9 mouse cellular contexts compared by ENCODE assay signal in the genomic region with DNA sequence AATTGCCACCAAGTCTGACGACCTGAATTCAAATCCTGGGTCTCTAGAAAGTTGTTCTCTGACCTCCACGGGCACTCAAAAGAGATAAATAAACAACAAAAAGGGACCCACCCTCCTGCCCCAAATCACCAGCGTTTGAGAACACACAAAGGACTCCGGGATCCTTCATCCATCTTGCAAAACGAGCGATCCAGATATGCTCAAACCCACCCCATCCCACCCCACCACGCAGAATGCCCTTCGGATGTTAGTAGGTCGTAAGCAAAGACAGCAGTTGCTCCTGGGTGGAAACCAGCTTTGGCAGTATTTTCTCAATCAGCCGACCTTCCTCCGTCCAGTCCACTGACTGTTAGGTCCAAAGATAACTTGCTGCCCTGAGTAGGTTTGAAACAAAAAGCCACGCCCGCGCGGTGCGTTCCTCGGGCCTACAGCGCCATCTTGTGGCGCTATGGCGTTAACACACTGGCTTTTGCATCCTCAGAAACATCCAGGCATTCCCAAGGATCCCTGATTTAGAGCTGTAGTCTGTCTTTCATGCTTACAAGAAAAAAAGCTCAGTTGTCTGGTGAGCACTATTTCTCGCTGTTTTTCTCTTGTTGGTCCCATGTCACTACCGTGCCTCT. TPM values are rescaled to one million over a fixed set of nuclear protein-coding genes. Genes with fewer than 3 reads are reported as not detected.
DNase-seq lines count a peak whose midpoint lies in the region; ATAC-seq and TF ChIP-seq lines count a peak whose summit lies in the region.
"Had no signal": no experiment of that assay in that cellular context is flagged by ENCODE, and none has a peak within 500 bp of the region (broad histone marks: within the 10 kb centered on the region; RNA-seq: fewer than 3 reads in every experiment).

No protein-coding gene starts in this region.

- TF ChIP-seq CTCF in Patski (IDR thresholded peaks at IDR 0.05) = peak; percentile 98
- TF ChIP-seq CTCF in forebrain, postnatal 0 days (IDR thresholded peaks at IDR 0.05; ENCODE audit: low read depth) = peak; percentile 99
- peak; percentile 96 for TF ChIP-seq CTCF in layer of hippocampus, adult 2 months (conservative IDR thresholded peaks at IDR 0.05)
- TF ChIP-seq CTCF in lung, adult 2 months (IDR thresholded peaks at IDR 0.05; ENCODE audit: insufficient read depth, low read length) = peak; percentile 89

- peaks cover 53% of the 10 kb centered on the region for H3K27me3 ChIP-seq in Patski
- H3K27me3 ChIP-seq in forebrain, postnatal 0 days (ENCODE audit: insufficient read depth, low read length) = no peaks in the 10 kb centered on the region

- in situ Hi-C loops in Patski (cut with MboI; ENCODE audit: low pct_unique_long_range_greater_than_20kb) = loop anchor here (5.0 to 10.0 kb wide), 4 partner anchors 88 to 683 kb away; no protein-coding TSS in a partner anchor

- H3K4me1 ChIP-seq in forebrain, postnatal 0 days (ENCODE audit: insufficient read depth) = no peaks in the 10 kb centered on the region
- no peaks in the 10 kb centered on the region for H3K4me1 ChIP-seq in lung, adult 2 months (ENCODE audit: control insufficient read depth, insufficient read depth, low read length)

- ATAC-seq in Patski = peak; percentile 88
- peak; percentile 88 for ATAC-seq in forebrain, postnatal 0 days
- ATAC-seq in hematopoietic stem cell, adult 5-6 weeks (replicated peaks in 1 of 2; ENCODE audit: insufficient read depth in 1 of 2, low FRiP score in 2 of 2, low TSS enrichment in 1 of 2, low read depth in 1 of 2, poor library complexity in 2 of 2, severe bottlenecking in 2 of 2) = 0 out of 4 replicates have a peak, but pooled peaks have one; percentile 37 to 51

- H3K36me3 ChIP-seq in forebrain, postnatal 0 days (ENCODE audit: insufficient read depth) = no peaks in the 10 kb centered on the region

- 11% methylated on average over 22 of the region's 22 CpGs for WGBS in forebrain, postnatal 0 days
- 9% methylated on average over 22 of the region's 22 CpGs for WGBS in lung, adult 2 months

- no peak for DNase-seq in Patski (ENCODE audit: low read depth, low spot score)
- peak; percentile 12 to 49 for DNase-seq in cerebellum, adult 18-20 months
- peak; percentile 94 for DNase-seq in forebrain, postnatal 0 days
- DNase-seq in layer of hippocampus, adult 2 months (ENCODE audit: low spot score in 2 of 2) = peak; percentile 36 to 67
- DNase-seq in lung, adult 2 months = peak; percentile 50
- DNase-seq in retina, adult 2 months (ENCODE audit: low read depth, low spot score) = peak; percentile 13
- no peak for DNase-seq in thymus, postnatal 36 days

- H3K27ac ChIP-seq in forebrain, postnatal 0 days (ENCODE audit: low read depth, low read length) = no peak overlapping the region
- H3K27ac ChIP-seq in layer of hippocampus, adult 2 months = no peak overlapping the region

- peak overlapping the region; percentile 41 for H3K4me3 ChIP-seq in forebrain, postnatal 0 days (ENCODE audit: low read depth, low read length)
- H3K4me3 ChIP-seq in layer of hippocampus, adult 2 months = peak overlapping the region; percentile 25; the same call in 1 of the 2 replicates
- no peak overlapping the region for H3K4me3 ChIP-seq in lung, adult 2 months (replicated peaks; ENCODE audit: extremely low read depth, low read depth, low read length)
- H3K4me3 ChIP-seq: myocyte had no signal

- peak overlapping the region; percentile 45 for H3K9ac ChIP-seq in forebrain, postnatal 0 days

- no peaks in the 10 kb centered on the region for H3K9me3 ChIP-seq in forebrain, postnatal 0 days (ENCODE audit: low read length)

- POLR2A ChIA-PET in Patski (lab: Charles Lee) = no interaction called here

- no peak for TF ChIP-seq POLR2A in lung, adult 2 months (IDR thresholded peaks at IDR 0.05; ENCODE audit: borderline replicate concordance, extremely low read depth, low read depth, low read length)

- peak overlapping the region; percentile 51 for H3K4me2 ChIP-seq in forebrain, postnatal 0 days (ENCODE audit: low read depth)

- CTCF ChIA-PET in Patski (lab: Charles Lee) = interaction anchor here (0.6 to 2.0 kb wide), 10 partner anchors 9 to 528 kb away, joined by 3 to 6 read pairs (median 3); no protein-coding TSS in a partner anchor

RNA-seq across cellular contexts. Expression of a gene that starts 25.6 kb away (rescaled TPM):
- not detected for polyA plus RNA-seq in Patski (2021)
- total RNA-seq in forebrain, postnatal 0 days (2014; rRNA removed) = 1.5 and 1.8 TPM in 2 replicates
- polyA plus RNA-seq in forebrain, postnatal 0 days (2015; fragmentation: Nextera tagmentation; extraction: Ambion mirVana) = 1.5 and 2.1 TPM in 2 replicates
- total RNA-seq in hematopoietic stem cell, adult 5-6 weeks (2017) = not detected in 2 replicates
- total RNA-seq in layer of hippocampus, adult 2 months (2021) = 1 to 10 TPM in 1 of 2 experiments, under 1 TPM in 1; 0.79 to 1.8 TPM
- polyA plus RNA-seq in lung, adult 2 months (2012; rRNA removed) = 0.42 and 1.0 TPM in 2 replicates

RNA-seq across cellular contexts. Expression of a gene that starts 36.5 kb away (rescaled TPM):
- polyA plus RNA-seq in Patski (2021) = not detected
- total RNA-seq in forebrain, postnatal 0 days (2014; rRNA removed) = 2.6 and 3.5 TPM in 2 replicates
- 1.8 and 2.1 TPM in 2 replicates for polyA plus RNA-seq in forebrain, postnatal 0 days (2015; fragmentation: Nextera tagmentation; extraction: Ambion mirVana)
- not detected in 2 replicates for total RNA-seq in hematopoietic stem cell, adult 5-6 weeks (2017)
- total RNA-seq in layer of hippocampus, adult 2 months (2021) = 1 to 10 TPM in 1 of 2 experiments, under 1 TPM in 1; 0.87 to 1.1 TPM
- polyA plus RNA-seq in lung, adult 2 months (2012; rRNA removed) = 0.86 and 1.5 TPM in 2 replicates

Comparison
In these comparisons a context has a peak if more than half of its experiments do, and no peak if none do; other contexts are left out.
1. DNase-seq: peak in cerebellum, adult 18-20 months (2 of 2), forebrain, postnatal 0 days (single experiment), layer of hippocampus, adult 2 months (2 of 2), lung, adult 2 months (single experiment) and retina, adult 2 months (single experiment); none in Patski (single experiment) and thymus, postnatal 36 days (0 of 2).
2. Peak in every context shown above with its lines, with median percentiles within 50 percentile points of each other: ATAC-seq and CTCF ChIP-seq.